Mouse (Mus musculus) cerebellum, adult (tissue): ENCODE measurements around the gene Sox15.
A peak's percentile ranks its signal among the peaks of the same experiment; 100 is the strongest.

ENCODE experiments used
- ATAC-seq: cut with Nextera tagmentation; 2 replicates; pipeline ENCODE4 v1.9.2; 2017; ENCODE audit warnings: mild to moderate bottlenecking, moderate library complexity, mixed read lengths; ENCODE audit not compliant: insufficient number of reproducible peaks, low FRiP score, low TSS enrichment

The Sox15 gene

DNA sequence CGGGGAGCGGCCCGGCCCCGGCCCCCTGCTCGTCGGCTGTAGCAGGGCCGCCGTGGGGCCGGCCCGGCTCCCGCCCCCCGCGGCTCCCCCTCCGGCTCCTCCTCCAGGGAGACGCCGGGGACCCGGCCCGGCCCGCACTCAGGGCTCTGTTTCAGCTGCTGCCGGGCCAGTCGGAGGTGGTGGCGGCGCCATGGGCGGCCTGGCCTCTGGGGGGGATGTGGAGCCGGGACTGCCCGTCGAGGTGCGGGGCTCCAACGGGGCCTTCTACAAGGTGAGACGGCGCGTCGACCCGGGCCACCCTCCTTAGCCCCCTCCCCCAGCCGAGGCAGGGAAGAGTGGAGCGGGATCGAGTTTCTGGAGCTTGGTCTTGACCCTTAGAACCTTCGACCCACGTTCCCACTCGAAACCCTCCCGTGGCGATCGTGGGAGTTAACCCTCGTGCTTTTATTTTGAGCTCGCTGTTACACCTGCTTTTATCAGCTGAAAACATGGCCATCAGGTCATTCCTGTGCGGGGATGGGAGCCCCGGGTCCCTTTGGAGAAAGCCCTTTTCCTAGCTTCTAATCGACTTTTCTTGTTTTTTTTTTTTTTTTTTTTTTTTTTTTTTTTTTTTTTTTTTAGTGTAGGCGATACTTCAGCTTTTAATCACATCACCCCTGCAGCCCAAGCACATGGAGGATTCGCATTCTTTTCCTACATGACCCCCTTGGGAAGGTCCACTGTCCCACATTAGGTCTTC lies 21.8 kb upstream of the Sox15 start:
- no peak for ATAC-seq

GRCm38 (mm10) chr11:69635471-69635870 lies 19.6 kb upstream of the Sox15 start:
- ATAC-seq = no peak

DNA sequence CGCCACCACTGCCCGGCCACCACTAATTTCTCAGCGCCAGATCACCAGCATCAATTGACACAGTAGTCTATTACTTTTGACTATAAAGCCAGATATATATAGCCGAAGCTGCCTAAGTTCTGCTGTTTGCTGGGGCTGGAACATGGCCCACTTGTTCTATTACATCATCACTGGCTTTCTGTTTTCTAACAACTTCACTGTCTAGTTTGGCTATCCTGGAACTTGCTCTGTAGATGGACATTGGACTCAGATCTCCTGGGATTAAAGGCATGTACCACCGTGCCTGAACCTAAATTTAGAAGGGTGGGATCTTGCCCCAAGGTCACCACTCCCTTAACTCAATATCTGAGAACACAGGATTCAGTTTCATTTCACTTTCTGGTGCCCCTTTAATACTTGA lies 9.3 kb upstream of the Sox15 start:
- ATAC-seq = no peak

GRCm38 (mm10) chr11:69653399-69653798 lies 1.7 kb upstream of the Sox15 start:
- no peak for ATAC-seq

DNA sequence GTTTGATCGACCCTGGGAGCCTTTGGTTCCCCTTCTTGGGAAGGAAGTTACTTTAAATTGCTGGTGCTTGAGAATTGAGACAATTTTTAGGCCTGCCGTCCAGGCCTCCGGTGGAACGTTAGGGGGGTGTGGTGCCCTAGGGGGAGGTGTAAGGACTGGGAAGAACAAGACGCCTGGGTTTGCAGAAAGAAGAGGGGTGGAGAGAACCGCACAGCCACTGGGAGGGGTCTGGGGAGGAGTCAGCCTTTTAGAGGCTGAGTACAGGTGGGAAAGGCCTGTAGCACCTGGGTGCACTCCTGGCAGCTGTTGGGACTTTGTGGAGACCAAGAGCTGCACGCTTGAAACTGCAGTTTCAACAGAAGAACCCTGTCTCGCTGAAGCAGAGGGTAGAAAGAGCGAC lies 354 bp upstream of the Sox15 start:
- ATAC-seq = no peak

GRCm38 (mm10) chr11:69656065-69656455 lies 946 bp downstream of the Sox15 start:
- no peak for ATAC-seq

DNA sequence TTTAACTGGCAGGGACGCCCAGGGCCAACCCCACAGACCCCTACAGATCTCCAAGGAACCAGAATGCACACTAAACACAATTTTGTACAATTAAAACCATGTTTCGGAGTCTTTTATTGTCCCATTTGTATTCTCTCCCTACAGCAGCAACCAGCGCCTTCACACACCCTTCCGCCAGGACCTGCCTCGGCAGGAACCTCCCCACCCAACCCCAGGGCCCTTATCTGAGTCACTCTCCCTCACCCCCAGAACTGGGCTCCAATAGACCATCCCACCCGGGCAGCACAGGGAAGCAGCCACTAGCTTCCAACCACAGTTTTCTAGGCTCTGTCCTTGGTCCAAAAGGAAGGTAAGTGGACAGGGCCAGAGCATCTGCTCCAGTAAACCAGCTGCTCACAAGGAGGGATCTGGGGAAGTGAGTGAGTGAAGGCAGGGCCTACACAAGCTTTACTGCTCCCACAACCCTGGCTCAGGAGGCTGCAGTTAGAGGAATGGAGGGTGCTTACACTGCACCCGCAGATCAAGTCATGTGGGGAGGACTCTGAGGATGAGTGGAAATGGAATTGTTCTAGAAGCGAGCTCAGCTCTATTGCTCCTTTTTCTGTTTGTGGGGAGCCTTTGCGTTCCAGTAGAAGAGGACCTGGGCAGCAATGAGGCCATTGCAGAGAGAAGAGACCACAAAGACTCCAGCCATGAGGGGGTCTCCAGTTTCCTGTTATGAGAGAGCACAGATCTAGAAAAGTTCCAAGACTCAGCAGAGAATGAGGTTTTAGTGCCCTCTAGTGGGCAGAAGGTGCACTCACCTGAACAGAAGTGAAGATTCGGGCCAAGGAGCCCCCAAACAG lies 1.7 kb downstream of the Sox15 start:
- no peak for ATAC-seq

DNA sequence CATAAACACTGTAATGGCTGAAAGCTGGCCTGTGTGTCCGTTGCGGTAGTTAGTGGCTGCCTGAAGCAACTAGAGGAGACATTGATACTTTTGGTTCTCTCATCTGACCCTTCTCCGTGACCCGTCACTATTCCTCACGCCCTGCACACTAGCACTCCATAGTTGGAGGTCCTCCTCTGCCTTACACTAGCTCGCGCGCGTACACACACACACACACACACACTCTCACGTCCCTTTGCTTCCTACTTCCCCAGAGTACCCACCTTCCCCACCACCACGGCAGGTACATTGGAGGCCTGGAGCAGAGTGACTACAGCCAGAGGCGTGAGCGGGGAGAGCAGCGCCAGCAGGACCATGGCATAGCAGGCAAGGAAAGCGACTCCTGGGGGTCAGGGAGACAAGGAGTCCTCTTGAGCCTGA lies 2.4 kb downstream of the Sox15 start:
- ATAC-seq = no peak

GRCm38 (mm10) chr11:69661221-69661881 lies 6.2 kb downstream of the Sox15 start:
- ATAC-seq = no peak

GRCm38 (mm10) chr11:69662213-69662966 lies 7.3 kb downstream of the Sox15 start, which contains the start of gene Mpdu1:
Gene Mpdu1, minus strand, starts transcription at chr11:69662642.
- ATAC-seq = peak; percentile 90

DNA sequence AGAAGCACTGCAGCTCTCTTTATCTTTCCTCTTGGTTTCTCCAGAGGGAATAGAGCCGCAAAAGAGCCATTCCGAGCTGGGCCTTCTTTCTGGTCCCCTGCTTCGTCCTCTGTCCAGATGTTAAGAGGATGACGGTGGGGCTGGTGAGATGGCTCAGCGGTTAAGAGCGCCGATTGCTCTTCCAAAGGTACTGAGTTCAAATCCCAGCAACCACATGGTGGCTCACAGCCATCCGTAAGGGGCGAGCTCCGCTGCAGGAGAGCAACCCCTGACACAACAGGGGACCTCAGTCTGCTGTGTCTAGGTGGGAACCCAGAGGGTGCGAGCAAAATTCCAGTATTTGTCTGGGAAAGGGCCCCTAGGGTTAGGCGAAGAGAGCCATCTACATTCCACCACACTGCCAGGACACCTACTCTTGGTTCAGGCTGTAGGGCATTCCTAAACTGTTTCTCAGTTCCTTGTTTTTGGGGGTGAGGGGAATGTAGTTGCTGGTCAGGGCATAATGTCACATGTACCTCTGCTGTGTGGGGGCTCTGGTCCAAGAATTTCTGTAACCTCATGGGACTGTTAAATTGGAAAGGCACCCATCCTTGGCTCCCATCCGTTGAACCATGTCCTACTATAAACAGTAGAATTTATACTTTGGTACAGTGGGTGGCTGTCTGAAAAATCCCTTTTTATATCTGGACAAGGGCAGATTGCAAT lies 8.0 kb downstream of the Sox15 start:
- no peak for ATAC-seq

- no peak for ATAC-seq
Measured at GRCm38 (mm10) chr11:69663795-69664194, 8.7 kb downstream of the Sox15 start.

DNA sequence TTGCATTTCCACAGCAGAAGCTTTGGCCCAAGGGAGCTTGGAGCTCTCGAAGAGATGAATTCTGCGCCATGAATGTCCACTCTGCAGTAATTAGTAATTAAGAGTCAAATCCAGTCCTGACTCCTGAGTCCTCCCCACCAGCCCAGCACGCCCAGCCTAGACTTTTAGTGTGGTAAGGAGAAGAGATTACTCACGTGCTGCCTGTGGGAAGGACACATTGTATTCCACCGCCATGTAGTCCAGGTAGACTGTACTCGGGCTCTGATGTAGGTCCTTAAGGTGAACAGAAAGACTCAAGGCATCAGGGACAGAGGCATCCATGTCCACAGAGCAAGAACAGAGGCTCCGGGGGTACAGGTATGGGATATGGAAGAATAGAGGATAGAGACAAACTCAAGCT lies 9.7 kb downstream of the Sox15 start:
- no peak for ATAC-seq

DNA sequence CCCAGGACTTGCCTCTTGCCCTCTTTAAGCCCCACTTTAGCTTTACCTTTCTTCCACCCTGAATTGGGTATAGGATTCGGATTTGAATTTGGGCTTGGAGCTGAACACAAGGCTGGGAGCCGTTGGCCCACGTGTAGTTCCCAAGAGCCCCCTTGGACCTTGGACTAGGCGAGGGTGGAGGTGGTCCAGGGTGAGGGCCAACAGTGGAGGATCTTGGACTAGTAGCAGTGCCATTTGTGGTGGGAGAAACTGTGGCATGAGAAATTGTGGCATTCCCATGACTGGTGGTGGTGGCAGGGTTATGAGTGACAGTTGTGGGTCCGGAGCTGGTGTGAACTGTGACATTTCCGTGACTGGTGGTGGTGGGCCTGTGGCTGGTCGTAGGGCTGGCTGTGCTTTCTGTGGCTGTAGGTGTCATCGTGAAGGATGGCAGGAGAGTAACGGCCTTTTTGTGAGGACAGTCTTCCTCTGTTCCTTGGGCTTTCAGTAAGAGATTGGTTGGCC lies 10.4 kb downstream of the Sox15 start:
- ATAC-seq = no peak

DNA sequence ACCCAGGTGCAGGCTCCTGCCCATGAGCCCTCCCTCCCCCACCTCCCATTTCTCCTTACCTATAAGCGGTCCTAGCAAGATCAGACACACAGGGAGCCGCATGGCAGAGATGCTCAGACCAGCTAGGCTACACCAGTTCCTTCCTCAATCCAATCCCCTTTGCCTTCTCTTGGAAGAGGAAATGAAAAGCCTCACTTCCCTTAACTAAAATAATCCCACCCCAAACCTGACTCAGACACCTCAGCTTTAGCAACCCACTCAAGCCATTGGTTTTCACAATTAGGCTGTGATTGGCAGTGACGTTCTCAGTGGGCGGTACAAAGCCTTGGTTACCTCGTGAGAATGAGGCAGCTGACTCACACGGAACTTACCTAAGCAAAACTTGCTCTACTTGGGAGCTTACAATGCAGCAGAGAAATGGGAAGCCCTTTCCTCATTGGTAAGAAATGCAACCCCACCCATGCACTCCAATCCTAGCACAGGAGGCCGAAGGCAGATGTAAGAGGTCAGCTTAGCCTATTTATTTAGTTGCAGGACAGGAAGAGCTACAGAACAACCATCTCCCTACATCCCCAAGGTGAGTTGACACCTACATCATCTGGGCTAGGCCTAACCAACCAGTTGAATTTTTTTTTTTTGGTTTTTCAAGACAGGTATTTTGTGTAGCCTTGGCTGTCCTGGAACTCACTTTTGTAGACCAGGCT lies 11.0 kb downstream of the Sox15 start, which contains the start of gene Cd68:
Gene Cd68, minus strand, starts transcription at position 193 of the 704 bp plus-strand sequence.
- ATAC-seq = no peak

GRCm38 (mm10) chr11:69666665-69667005 lies 11.5 kb downstream of the Sox15 start:
- no peak for ATAC-seq

- peak; percentile 57 for ATAC-seq
Measured at GRCm38 (mm10) chr11:69670786-69671725, 15.9 kb downstream of the Sox15 start.

DNA sequence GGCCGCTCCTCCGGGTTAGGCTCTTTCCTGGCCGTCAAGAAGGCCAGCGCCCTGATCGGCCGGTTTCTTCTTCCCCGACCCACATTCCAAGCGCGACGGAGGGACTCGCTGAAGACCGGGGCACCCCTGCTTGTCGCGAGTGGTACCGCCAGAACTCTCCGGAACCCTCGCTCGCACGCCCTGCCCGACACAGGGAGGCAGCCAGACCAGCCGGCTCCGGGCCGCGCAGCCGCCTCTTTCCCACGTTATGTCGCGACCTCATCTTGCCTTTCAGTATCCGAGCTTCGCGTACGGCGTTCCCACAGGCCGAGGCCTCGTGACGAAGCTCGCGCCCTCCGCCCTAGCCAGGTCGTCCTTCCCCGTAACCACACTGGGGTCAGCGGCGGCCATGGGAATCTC lies 16.6 kb downstream of the Sox15 start:
- no peak for ATAC-seq
